Mouse (Mus musculus) G1E (cell line): ENCODE data around the gene Pola1. TPM values are rescaled to one million over a fixed set of nuclear protein-coding genes. Genes with fewer than 3 reads are reported as not detected.

Experiments
- ATAC-seq: 2 replicates; pipeline ENCODE4 v1.8.0; 2016; ENCODE audit warnings: mild to moderate bottlenecking; ENCODE audit not compliant: insufficient number of reproducible peaks, poor library complexity, low FRiP score, severe bottlenecking; ENCODE audit errors: extremely low read depth
- DNase-seq: peaks from one replicate; pipeline ENCODE4 v3.0.0; 2012; ENCODE audit warnings: low spot score
- H3K27me3 ChIP-seq: 2 replicates; pipeline ENCODE4 v1.6.1; 2012; ENCODE audit warnings: mild to moderate bottlenecking, low read length, inconsistent platforms; ENCODE audit not compliant: insufficient read depth
- H3K36me3 ChIP-seq: replicated peaks from 2 replicates; pipeline ENCODE3; 2012; ENCODE audit warnings: mild to moderate bottlenecking, inconsistent platforms
- H3K4me1 ChIP-seq: 2 replicates; pipeline ENCODE4 v1.6.1; 2012; ENCODE audit warnings: low read depth, low read length, inconsistent platforms, mixed read lengths; ENCODE audit not compliant: insufficient read depth
- H3K4me3 ChIP-seq: 2 replicates; pipeline ENCODE4 v1.5.1; 2012; ENCODE audit warnings: low read depth, mild to moderate bottlenecking, inconsistent platforms, low read length, moderate library complexity, mixed read lengths
- H3K9me3 ChIP-seq: replicated peaks from 2 replicates; pipeline ENCODE4 v1.6.1; 2012; ENCODE audit warnings: inconsistent platforms
- CTCF ChIP-seq: IDR thresholded peaks from 2 replicates; pipeline ENCODE4 v1.5.1; 2012; ENCODE audit warnings: low read depth, low read length, inconsistent platforms, mixed read lengths
- GATA1 ChIP-seq: IDR thresholded peaks from 2 replicates; pipeline ENCODE4 v1.6.1; 2012; ENCODE audit warnings: borderline replicate concordance, low read length, inconsistent platforms, mixed read lengths
- GATA2 ChIP-seq: IDR thresholded peaks from 2 replicates; pipeline ENCODE4 v1.6.1; 2012; ENCODE audit warnings: low read depth, low read length, inconsistent platforms, borderline replicate concordance
- POLR2AphosphoS5 ChIP-seq: IDR thresholded peaks from 2 replicates; pipeline ENCODE4 v1.6.1; 2012; ENCODE audit warnings: low read depth, low read length, inconsistent platforms; ENCODE audit not compliant: insufficient replicate concordance
- TAL1 ChIP-seq: conservative IDR thresholded peaks from 2 replicates; pipeline ENCODE4 v1.6.1; 2012; ENCODE audit warnings: low read depth, low read length, inconsistent platforms, mixed read lengths
- polyA plus RNA-seq: library from polyadenylated mRNA; stranded (reverse); fragments of >175 nt; gene quantifications from 2 replicates; pipeline ENCODE4 v1.2.3, GENCODE M21; 2012
- total RNA-seq, 2 experiments: library from RNA; stranded (forward) in 1 of 2; stranded (reverse) in 1 of 2; fragments of 200-1000 nt in 1 of 2; fragments of >200 nt in 1 of 2; fragmentation: Nextera tagmentation in 1 of 2; gene quantifications; 2 replicates each; pipeline ENCODE4 v1.2.3; 2014 to 2017

Gene Pola1
- total and polyA plus RNA-seq, 3 experiments, result 6.2 to 104 (median 100) TPM

DNA sequence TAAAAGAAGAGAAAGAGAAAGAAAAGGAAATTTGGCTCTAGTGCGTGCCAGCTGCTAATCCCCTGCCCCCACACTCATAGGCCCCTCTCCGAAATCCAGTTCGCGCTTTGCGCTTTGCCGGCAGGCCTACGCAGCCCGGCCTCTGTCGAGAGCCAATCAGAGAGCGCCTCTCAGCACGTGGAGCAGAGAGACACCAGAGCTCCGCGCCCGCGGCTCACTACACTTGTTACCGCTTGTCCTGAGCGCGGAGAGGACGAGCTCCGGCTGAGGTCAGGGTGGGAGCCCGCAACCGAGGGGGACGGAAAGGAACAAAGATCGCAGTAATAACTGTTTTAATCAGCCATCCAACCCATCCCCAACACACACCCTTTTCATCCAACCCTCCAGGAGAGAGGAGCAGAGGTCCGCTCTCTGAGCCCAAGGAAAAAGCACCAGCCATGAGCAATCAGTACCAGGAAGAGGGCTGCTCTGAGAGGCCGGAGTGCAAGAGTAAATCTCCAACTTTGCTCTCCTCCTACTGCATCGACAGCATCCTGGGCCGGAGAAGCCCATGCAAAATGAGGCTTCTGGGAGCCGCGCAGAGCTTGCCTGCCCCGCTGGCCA lies 345.6 kb downstream of the Pola1 start, which contains the start of gene Arx:
TSS of gene Arx (plus strand) at position 155 of the 603 bp plus-strand sequence.
- ATAC-seq, result no peak
- TF ChIP-seq TAL1, result no peak
- no peak for TF ChIP-seq GATA2
- TF ChIP-seq GATA1, result no peak
- no peak for TF ChIP-seq CTCF
- TF ChIP-seq POLR2AphosphoS5, result no peak
- Histone ChIP-seq H3K4me1 (peaks cover 41% of the 10 kb centered on the region), H3K27me3 (peaks cover 74% of the 10 kb centered on the region), H3K4me3 (peak within 1 kb of the TSS; percentile 30; the same call in 1 of the 2 replicates), H3K9me3 (no peaks in the 10 kb centered on the region), H3K36me3 (no peaks in the 10 kb centered on the region)
- no peak for DNase-seq

DNA sequence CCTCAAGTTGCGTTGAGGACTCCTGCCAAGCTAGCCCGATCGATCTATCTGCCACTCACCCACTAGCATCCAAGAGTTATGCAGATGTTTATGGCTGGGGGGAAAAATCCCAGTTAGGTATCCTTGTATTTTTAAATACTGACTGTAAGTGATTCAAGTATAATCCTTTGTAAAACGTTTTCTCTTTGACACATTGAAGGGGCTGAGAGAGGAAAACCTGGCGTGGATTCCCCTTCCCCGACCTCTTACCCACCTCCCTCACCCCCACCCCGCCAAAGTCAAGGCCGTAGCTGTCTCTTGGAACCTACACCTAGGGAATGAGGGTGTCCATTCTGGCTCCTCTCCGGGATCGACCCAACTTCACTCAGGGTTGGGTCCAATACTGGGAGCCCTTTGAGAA lies 346.9 kb downstream of the Pola1 start:
- H3K27me3 ChIP-seq, result peaks cover 61% of the 10 kb centered on the region
- ATAC-seq (no peak), DNase-seq (no peak)
- H3K9me3 ChIP-seq, result no peaks in the 10 kb centered on the region
- no peak overlapping the region for H3K4me3 ChIP-seq
- H3K4me1 ChIP-seq, result peaks cover 35% of the 10 kb centered on the region
- TF ChIP-seq TAL1 (no peak), GATA1 (no peak), GATA2 (no peak), CTCF (no peak), POLR2AphosphoS5 (no peak)
- H3K36me3 ChIP-seq, result no peaks in the 10 kb centered on the region

DNA sequence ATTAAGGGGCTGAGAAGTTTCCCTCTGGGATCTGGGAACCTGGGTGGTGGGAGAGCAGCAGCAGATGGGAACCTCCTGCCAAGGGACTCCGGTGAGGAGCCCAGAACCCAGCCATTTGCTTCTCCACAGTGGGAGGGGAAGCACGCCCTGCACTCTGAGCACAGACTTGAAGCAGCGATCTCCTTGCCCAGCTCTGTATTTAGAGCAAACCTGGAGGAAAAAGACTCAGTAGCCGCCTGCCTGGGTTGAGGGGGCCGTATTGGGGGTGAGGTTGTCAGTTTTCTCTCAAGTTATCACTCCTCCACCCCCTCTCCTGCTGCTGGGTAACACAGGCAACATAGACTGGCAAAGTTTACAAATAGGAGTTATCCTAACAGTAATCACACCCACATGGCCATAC lies 350.2 kb downstream of the Pola1 start:
- Histone ChIP-seq H3K4me3 (peak overlapping the region; percentile 44; the same call in 1 of the 2 replicates), H3K36me3 (no peaks in the 10 kb centered on the region), H3K4me1 (peaks cover 16% of the 10 kb centered on the region; the same call in 1 of the 2 replicates), H3K27me3 (peaks cover 39% of the 10 kb centered on the region), H3K9me3 (no peaks in the 10 kb centered on the region)
- no peak for TF ChIP-seq GATA2
- no peak for TF ChIP-seq TAL1
- TF ChIP-seq POLR2AphosphoS5, result no peak
- no peak for TF ChIP-seq CTCF
- TF ChIP-seq GATA1, result no peak
- DNase-seq (no peak), ATAC-seq (no peak)

DNA sequence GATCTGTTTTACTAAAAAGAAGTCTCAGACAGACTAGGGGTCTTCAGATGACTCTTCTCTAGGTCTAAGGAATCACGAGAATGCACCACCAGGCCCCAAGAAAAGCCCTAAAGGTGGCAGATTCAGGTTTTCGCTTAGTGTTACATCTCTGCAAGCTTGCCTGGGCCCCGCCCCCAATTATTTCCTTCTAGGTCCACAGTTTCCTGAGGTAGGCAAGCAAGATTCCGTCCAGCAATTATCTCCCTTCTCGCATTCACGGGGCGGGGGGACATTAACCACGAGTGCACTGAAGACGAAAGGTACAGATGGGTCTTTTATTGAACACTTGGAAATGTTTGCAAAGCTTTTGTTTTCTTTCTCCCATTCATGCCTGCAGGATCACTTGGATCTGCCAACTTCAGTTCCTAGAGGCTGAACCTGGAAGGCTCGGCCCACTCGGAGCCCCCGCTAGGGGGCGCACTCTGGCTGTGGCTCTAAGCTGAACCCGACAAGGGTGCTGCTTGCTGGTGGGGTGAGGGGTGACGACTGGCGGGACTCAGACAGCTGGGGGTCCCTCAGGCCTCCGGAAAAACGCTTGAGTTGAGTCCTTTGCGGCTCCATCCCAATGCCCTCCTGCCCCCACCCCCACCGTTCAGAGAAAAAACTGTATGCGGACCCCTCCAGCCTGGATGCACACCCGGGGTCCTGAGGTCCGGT lies 350.8 kb downstream of the Pola1 start:
- peak overlapping the region; percentile 44; the same call in 1 of the 2 replicates for H3K4me3 ChIP-seq
- H3K36me3 ChIP-seq, result no peaks in the 10 kb centered on the region
- H3K27me3 ChIP-seq, result peaks cover 34% of the 10 kb centered on the region
- H3K9me3 ChIP-seq, result no peaks in the 10 kb centered on the region
- peaks cover 10% of the 10 kb centered on the region; the same call in 1 of the 2 replicates for H3K4me1 ChIP-seq
- DNase-seq, result peak; percentile 40
- no peak for ATAC-seq
- TF ChIP-seq POLR2AphosphoS5 (no peak), TAL1 (no peak), CTCF (peak; percentile 51)

DNA sequence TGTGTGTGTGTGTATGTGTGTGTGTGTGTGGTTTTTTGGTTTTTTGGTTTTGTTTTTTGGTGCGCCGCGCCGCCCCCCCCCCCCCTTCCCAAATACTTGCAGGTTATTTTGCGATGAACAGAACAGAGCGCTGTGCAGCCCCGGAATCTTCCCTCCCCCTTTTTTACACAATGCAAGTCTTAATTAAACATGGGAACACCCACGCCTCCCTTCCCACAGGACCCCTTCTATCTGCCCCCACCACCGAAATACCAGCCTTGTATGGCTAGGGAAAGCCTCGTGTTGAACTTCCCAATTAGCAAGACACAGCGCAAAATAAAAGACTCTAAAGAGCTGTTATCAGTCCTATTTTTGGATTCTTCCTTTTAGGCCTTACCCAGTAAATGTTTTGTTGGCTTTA lies 352.0 kb downstream of the Pola1 start:
- H3K4me1 ChIP-seq, result peaks cover 6% of the 10 kb centered on the region; the same call in 1 of the 2 replicates
- H3K27me3 ChIP-seq, result peaks cover 25% of the 10 kb centered on the region
- no peaks in the 10 kb centered on the region for H3K9me3 ChIP-seq
- ATAC-seq, result no peak
- no peak for DNase-seq
- H3K4me3 ChIP-seq, result no peak overlapping the region
- H3K36me3 ChIP-seq, result no peaks in the 10 kb centered on the region
- no peak for TF ChIP-seq POLR2AphosphoS5
- no peak for TF ChIP-seq GATA1
- TF ChIP-seq GATA2, result no peak
- TF ChIP-seq TAL1, result no peak
- no peak for TF ChIP-seq CTCF

DNA sequence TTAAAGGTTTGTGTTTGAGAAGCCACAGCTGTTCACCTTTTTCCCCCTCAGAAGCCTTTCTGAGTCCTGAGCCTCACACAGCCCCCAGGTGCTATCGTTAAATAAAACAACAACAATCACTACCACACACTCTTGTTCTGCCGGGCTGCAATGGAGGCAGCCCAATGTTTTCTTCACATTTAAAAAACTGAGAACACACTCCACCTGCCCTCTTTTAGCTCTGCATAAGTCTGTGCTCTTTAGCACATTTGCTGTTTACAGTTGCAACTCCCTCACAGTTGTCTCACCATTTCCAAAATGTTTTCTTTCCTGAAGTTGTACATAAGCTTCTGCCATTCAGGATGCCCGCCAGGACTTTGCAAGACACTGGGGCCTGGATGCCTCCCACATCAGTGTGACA lies 356.3 kb downstream of the Pola1 start:
- no peak overlapping the region for H3K4me3 ChIP-seq
- ATAC-seq (no peak), DNase-seq (no peak)
- H3K36me3 ChIP-seq, result no peaks in the 10 kb centered on the region
- no peaks in the 10 kb centered on the region for H3K4me1 ChIP-seq
- H3K27me3 ChIP-seq, result peaks cover 10% of the 10 kb centered on the region; the same call in 1 of the 2 replicates
- no peak for TF ChIP-seq CTCF
- no peak for TF ChIP-seq GATA2
- TF ChIP-seq TAL1, result no peak
- no peak for TF ChIP-seq GATA1
- no peak for TF ChIP-seq POLR2AphosphoS5
- no peaks in the 10 kb centered on the region for H3K9me3 ChIP-seq

Other genes with a start within 250 kb of the Pola1 start
- gene Pcyt1b, start 22.7 kb upstream of the Pola1 start, total RNA-seq (2014; fragmentation: Nextera tagmentation), result 6.0 and 17.1 TPM in 2 replicates
- gene Pcyt1b, start 22.7 kb upstream of the Pola1 start, total RNA-seq (2017), result 11.0 and 16.8 TPM in 2 replicates
- 1.3 and 1.8 TPM in 2 replicates for gene Pcyt1b, start 22.7 kb upstream of the Pola1 start, polyA plus RNA-seq
- 106 and 137 TPM in 2 replicates for gene Pdk3, start 200.0 kb upstream of the Pola1 start, total RNA-seq (2014; fragmentation: Nextera tagmentation)
- gene Pdk3, start 200.0 kb upstream of the Pola1 start, total RNA-seq (2017), result 89.6 and 90.0 TPM in 2 replicates
- gene Pdk3, start 200.0 kb upstream of the Pola1 start, polyA plus RNA-seq, result 22.8 and 24.3 TPM in 2 replicates